Mouse (Mus musculus): Measurements from ENCODE around the gene Il1r1.

- TF ChIP-seq CTCF (IDR thresholded peaks at IDR 0.05; ENCODE audit: extremely low read depth, insufficient read depth, low read length): no peak
- no peak for TF ChIP-seq POLR2A (IDR thresholded peaks at IDR 0.05; ENCODE audit: extremely low read depth, insufficient read depth, low read length)
Measured at GRCm38 (mm10) chr1:40221864-40222263, 3.0 kb upstream of the Il1r1 start.
